Mouse (Mus musculus) myocyte (in vitro differentiated cells): ENCODE data around the gene Frem1.

Experiments used
- E2F4 ChIP-seq: IDR thresholded peaks from one replicate; pipeline ENCODE4 v1.6.1; 2011; ENCODE audit warnings: mild to moderate bottlenecking, control low read depth, moderate library complexity; ENCODE audit not compliant: insufficient read depth
- MAX ChIP-seq: IDR thresholded peaks from one replicate; pipeline ENCODE4 v1.6.1; 2011; ENCODE audit warnings: low read depth, mild to moderate bottlenecking, control low read depth
- MYOD1 ChIP-seq, 3 experiments: IDR thresholded peaks; one replicate each; pipeline ENCODE4 v1.6.1; 2011; ENCODE audit warnings: control low read depth in 2 of 3, low read depth in 2 of 3, mild to moderate bottlenecking in 2 of 3, moderate library complexity in 1 of 3; ENCODE audit not compliant: insufficient read length in 2 of 3, control insufficient read depth in 1 of 3
- MYOG ChIP-seq, 3 experiments: IDR thresholded peaks; one replicate each; pipeline ENCODE4 v1.6.1; 2011; ENCODE audit warnings: control low read depth in 2 of 3, low read depth in 2 of 3, mild to moderate bottlenecking in 2 of 3; ENCODE audit not compliant: insufficient read length in 2 of 3, control insufficient read depth in 1 of 3, insufficient read depth in 1 of 3
- POLR2A ChIP-seq: IDR thresholded peaks from one replicate; pipeline ENCODE4 v1.6.1; 2011; ENCODE audit warnings: low read depth, mild to moderate bottlenecking, control low read depth, moderate library complexity; ENCODE audit not compliant: insufficient read length
- POLR2AphosphoS2 ChIP-seq: IDR thresholded peaks from one replicate; pipeline ENCODE4 v1.6.1; 2011; ENCODE audit warnings: low read depth, control low read depth; ENCODE audit not compliant: insufficient read length
- TCF12 ChIP-seq: IDR thresholded peaks from one replicate; pipeline ENCODE4 v1.6.1; 2011; ENCODE audit warnings: mild to moderate bottlenecking, control low read depth; ENCODE audit not compliant: poor library complexity, insufficient read depth, severe bottlenecking
- TCF3 ChIP-seq: IDR thresholded peaks from one replicate; pipeline ENCODE4 v1.6.1; 2011; ENCODE audit warnings: low read depth, control low read depth; ENCODE audit not compliant: insufficient read length
- USF1 ChIP-seq: IDR thresholded peaks from one replicate; pipeline ENCODE4 v1.6.1; 2011; ENCODE audit warnings: low read depth, mild to moderate bottlenecking, control low read depth, moderate library complexity

GRCm38 (mm10) chr4:83053206-83053605 is 1.1 kb upstream of the Frem1 start:
- no peak for TF ChIP-seq POLR2A
- TF ChIP-seq MAX, result no peak
- TF ChIP-seq USF1, result no peak
- TF ChIP-seq TCF12, result no peak
- TF ChIP-seq MYOG (IDR thresholded peaks at IDR 0.05; ENCODE audit: control insufficient read depth in 1 of 3, insufficient read depth in 1 of 3, insufficient read length in 2 of 3, low read depth in 2 of 3), result no peak
- TF ChIP-seq POLR2AphosphoS2, result no peak
- TF ChIP-seq E2F4, result no peak
- no peak for TF ChIP-seq TCF3
- no peak for TF ChIP-seq MYOD1 (IDR thresholded peaks at IDR 0.05; ENCODE audit: control insufficient read depth in 1 of 3, insufficient read length in 2 of 3, low read depth in 2 of 3)
